Mouse (Mus musculus) lung, postnatal 36 days (tissue): Measurements from ENCODE around the gene Nr1h4.
"Not testable (repeated sequence)": the region's sequence is repeated elsewhere in the genome, so short reads cannot be mapped to it uniquely, and the experiment has no call there.

Experiments
- DNase-seq: peaks from one replicate; pipeline ENCODE4 v3.0.0; 2022; ENCODE audit warnings: mixed read lengths

The Nr1h4 gene

DNA sequence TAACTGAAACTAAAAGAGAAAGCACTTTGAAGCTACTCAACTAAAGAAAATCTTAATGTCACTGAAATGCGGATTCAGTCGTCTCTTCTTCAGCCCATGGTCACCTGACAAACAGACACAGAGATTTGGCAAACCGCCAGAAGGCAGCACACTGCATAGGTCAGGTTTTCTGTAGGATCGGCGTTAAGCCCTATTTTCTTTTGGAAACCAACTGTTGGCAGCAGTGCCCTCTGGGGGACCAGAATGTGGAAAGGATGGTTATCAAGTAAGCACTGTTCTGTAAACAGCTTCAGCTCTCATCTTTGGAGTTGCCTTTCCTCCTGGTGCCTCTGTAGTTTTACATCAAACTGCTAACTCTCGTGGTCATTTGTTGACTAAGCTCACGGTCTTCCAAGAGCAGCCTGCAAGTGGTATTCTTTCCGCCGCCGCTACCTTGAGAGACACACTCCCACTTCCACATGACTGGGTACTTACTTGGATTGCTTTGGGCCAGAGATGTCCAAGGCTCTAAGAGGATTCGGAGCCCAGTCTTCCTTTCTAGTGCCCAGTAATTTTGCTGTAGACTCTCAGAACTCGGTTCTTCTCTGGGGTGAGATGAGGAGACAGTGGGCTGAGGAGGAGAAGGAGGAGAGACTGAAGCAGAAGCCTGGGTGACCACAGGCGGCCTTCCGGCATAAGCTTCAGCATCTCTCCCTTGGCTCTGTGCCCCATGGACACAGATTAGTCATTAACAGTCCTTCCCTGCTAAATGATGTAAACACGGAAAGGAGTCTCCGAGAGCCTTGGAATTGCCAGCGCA lies at the start of gene Nr1h4:
Gene Nr1h4 (minus strand): TSS at position 657 of the 799 bp plus-strand sequence.
- DNase-seq = peak; percentile 21

DNA sequence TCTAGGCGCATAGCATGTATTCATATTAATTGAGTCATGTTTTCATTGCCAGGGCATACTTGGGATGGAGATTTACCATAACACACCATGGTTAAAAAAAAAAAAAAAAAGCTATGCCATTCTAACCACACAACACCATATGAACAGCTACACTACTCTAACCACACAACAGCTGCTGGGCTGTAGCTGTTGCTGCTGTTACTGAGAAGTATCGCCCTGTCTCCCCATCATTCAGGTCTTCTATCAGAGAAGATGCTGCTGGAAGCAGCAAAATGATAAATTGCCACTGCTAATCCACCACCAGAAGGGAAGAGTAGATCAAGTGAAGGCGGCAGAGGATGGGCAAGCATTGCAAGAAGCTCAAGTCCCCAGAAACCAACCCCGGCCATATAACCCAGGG lies 45.4 kb upstream of the Nr1h4 start:
- no peak for DNase-seq

GRCm38 (mm10) chr10:89577666-89578065 lies 44.3 kb upstream of the Nr1h4 start:
- no peak for DNase-seq

DNA sequence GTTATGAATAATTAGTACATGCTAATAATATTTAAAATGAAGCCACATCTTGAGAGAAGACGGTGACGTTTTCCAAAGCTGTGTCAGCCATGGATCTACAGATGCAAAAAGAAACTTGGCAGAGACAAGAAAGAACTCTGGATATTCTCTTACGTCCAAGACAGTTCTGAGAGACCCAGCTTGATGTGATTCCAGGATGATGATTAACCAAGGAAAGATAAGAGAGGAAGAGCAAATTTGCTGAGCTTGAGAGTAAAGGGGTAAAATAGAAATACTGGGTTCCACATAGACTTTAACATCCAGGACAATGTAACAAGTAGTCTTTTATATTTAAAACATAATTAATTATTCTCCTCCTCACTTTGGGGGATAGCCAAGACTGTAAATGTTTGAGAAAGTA lies 40.0 kb upstream of the Nr1h4 start:
- no peak for DNase-seq

DNA sequence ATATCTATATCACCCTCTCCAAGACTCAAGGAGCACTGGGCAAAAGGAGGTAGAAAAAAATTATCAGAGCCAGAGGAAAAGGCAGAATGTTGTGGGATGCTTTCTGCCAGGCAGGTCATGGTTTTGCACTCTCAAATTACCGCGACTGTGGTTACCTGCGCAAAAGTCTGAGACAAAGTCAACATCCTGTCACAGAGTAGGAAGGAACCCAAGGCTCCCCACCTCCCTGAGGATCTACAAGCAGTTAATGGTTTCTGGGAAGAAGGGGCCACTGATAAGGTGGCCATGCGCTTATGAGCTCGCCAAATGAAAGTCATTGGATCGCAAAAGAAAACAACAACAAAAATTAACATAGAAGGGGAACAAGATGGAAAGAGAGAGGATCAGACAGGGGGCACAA lies 39.6 kb upstream of the Nr1h4 start:
- DNase-seq = no peak

DNA sequence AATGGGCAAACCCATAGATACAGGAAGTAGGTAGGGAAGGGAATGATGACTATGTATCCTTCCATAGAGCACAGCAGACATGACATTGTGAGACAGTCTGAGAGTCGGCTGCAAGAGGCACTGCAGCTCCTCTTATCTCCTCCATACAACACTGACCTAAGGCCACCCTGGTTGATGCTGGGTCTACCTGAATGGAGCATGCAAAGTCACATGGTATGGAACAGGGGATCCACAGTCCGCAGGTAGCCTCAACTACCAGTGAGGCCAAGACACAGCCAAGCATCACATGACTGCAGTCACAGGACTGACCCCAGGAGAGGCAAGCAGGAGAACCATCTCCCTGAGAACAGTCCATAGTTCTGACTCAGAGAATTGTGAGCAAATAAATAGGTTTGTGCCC lies 34.0 kb upstream of the Nr1h4 start:
- DNase-seq = no peak

GRCm38 (mm10) chr10:89565301-89566022 lies 32.1 kb upstream of the Nr1h4 start:
- DNase-seq = no peak

DNA sequence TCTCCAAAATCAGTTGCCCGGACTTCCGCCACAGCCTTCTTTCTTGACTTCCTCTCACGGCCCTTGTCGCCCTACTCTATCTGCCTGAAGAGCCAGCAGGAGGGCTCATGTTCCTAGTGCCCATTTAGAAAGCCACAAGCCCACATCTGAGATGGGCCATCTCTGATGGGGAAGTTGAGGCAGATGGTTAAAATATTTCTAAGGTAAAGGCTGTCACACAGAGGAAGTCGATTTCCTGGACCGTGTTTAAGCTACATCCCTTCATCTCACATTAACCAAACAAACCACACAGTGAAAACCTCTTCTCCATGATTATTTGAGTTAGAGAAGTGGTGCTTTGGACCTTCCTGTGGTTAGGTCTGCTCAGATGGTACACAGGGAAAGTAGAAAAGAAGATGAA lies 28.7 kb upstream of the Nr1h4 start:
- no peak for DNase-seq

DNA sequence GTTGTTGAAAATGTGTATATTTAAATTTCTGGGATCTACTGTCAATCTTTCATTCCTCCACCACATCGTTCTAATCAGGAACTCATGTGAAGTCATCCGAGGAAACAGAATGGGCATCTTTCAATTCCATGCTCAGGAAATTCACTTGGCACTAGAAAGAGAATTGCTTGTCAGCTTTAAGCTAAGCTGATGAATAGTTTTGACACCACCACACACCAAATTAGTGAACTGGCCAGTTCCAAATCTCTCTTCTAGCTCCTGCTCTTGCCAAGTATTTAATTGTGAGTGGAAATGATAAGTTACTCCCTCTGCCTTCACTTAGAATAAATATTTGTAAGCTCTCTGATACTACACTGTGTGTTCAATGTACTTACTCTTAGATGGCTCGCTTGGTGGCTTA lies 26.0 kb upstream of the Nr1h4 start:
- no peak for DNase-seq

- not testable (repeated sequence) for DNase-seq
Measured at GRCm38 (mm10) chr10:89554885-89555284, 21.5 kb upstream of the Nr1h4 start.

DNA sequence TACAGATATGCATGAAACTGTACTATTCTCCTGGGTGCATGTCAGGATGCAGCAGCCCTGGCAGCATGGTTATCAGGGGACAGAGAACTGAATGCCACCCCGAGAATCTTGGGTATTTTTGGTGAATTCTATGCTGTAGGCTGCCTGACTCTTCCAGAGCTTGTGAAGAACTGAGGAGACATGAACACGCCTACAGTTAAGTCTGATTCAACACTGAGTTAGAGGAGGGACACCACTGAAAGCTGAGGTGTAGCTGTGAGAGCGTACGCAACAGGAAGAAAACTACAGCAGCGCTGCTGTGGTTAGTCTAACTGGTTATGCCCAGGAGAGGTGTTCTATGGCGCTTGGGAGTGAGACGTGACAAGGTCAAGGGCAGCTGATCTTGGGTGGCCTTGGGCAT lies 20.5 kb upstream of the Nr1h4 start:
- DNase-seq = not testable (repeated sequence)

DNA sequence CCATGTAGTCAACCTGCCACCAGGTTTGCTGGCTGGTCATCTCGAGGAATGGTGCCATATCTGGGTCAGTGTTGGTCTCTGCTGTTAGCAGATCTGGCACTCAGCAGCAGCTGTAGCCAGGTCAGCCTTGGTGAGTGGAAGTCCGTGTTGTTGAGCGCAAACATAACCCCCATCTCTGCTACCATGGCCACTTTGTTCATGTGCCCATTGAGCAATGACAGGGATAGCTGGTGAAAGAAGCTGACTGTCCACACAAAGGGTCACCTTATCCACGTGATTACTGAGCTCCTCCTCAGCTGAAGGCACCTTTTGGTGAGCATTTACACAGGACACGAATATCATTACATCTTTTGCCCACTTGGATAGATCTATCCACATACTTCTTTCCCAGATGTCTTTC lies 19.6 kb upstream of the Nr1h4 start:
- no peak for DNase-seq

- no peak for DNase-seq
Measured at GRCm38 (mm10) chr10:89551657-89552056, 18.3 kb upstream of the Nr1h4 start.

- no peak for DNase-seq
Measured at GRCm38 (mm10) chr10:89548028-89548427, 14.6 kb upstream of the Nr1h4 start.

- DNase-seq = no peak
Measured at GRCm38 (mm10) chr10:89546989-89547388, 13.6 kb upstream of the Nr1h4 start.

DNA sequence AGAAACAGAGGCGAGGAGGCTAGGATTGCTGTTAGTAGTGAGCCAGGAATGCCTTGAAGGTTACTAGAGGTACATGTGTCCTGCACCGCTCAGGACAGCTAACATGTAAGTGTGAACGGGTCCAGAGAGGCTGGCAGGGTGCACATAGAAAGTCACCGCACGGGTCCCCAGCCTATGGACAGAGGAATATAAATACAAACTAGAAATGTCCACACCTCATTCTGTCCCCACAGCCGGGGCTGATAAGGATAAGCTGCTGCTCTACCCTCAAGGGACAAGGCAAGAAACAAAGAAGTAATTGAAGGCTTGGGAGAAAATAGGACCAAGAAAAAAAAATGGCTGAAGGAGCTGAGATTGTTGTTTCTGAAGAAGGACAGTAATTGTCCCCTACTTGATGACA lies 10.5 kb upstream of the Nr1h4 start:
- no peak for DNase-seq

GRCm38 (mm10) chr10:89542321-89542720 lies 8.9 kb upstream of the Nr1h4 start:
- no peak for DNase-seq

GRCm38 (mm10) chr10:89532451-89532850 lies 934 bp downstream of the Nr1h4 start:
- DNase-seq = no peak

- DNase-seq = no peak
Measured at GRCm38 (mm10) chr10:89531976-89532375, 1.4 kb downstream of the Nr1h4 start.

- DNase-seq = no peak
Measured at GRCm38 (mm10) chr10:89531194-89531634, 2.2 kb downstream of the Nr1h4 start.

DNA sequence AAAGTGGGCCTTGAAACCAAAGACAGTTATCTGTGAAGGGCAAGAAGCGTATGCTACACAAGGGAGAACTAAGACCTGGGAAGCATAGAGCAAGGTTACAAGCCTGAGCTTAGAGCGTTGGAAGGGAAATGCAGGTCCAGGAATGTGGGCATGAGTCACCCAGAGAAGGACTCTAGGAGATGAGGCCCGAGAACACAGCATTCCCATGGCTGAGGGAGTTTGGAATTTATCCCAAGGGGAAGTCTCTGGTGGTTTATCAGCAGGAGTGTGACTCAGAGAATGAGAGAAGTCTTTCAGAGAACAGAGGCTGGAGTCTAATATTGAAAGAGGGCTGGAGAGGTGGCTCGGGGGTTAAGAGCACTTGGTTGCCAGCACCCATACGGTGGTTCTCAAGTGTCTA lies 6.3 kb downstream of the Nr1h4 start:
- DNase-seq = peak; percentile 27

DNA sequence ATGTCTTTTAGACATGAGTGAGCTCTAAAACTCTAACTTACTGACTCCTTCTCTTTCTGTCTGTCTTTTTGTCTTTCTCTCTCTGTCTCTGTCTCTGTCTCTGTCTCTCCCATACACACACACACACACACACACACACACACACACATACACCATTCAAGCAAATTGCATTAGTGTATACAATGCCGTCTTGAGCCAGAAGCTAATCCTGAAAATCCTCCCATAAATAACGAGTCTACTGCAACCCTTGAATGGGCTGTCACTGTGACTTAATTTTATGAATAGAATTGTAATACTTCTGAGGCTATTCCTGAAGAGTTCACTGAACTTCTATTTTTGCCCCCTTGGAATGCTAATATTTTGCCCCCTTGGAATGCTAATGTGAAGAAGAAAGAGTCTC lies 7.6 kb downstream of the Nr1h4 start:
- DNase-seq = no peak

GRCm38 (mm10) chr10:89522481-89522880 lies 10.9 kb downstream of the Nr1h4 start:
- DNase-seq = no peak

DNA sequence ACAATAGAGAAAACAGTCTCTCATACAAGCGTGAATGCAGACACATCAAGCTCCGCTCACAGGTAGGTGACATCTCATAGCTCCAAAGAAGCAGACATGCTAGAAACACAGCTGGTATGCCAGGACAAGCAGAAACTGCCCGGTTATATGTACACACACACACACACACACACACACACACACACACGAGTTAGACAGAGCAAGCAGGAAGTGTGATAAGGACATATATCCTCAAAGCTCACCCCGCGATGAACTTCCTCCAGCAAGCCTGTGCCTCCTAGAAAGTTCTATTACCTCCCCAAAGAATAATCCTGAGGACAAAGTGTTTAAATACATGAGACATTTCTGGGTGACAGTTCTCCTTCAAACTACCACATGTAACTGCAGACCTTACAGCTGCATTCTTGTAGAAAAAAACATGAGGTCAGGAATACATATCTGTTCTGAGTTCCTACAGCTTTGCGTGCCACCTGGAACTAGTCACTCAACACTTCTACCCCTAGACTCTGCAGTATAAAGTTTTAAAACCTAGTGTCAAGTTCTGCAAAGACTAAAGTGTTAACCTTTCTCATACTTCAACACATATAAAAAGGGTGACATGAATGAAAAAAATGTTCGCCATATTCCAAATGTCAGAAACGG lies 11.5 kb downstream of the Nr1h4 start:
- no peak for DNase-seq
